Mouse (Mus musculus): ENCODE measurements around the gene Bora.

DNA sequence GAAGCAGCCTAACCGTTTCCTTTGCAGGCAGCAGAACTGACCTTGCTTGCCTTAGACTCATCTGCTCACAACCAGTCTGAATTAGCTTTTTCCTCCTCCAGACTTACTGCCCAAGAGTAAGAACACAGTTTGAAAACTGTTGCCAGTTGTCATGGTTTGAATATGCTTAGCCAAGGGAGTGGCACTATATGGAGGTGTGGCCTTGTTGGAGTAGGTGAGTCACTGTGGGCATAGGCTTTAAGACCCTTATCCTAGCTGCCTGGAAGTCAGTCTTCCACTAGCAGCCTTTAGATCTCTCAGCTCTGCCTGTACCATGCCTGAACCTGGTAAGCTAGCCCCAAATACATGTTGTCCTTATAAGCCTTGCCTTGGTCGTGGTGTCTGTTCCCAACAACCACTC lies 8.3 kb upstream of the Bora start:
- TF ChIP-seq POLR2A (IDR thresholded peaks at IDR 0.05; ENCODE audit: borderline replicate concordance, extremely low read depth, low read depth, low read length): no peak
- no peak for TF ChIP-seq CTCF (IDR thresholded peaks at IDR 0.05; ENCODE audit: insufficient read depth, low read length)
